Mouse (Mus musculus) liver, embryonic 14.5 days (tissue): ENCODE measurements around the gene Klhl30. TPM values are rescaled to one million over a fixed set of nuclear protein-coding genes. Genes with fewer than 3 reads are reported as not detected.

Experiments
- ATAC-seq: fragments of 200-750 bp; cut with Nextera tagmentation; 2 replicates; pipeline ENCODE4 v1.8.0; 2017; ENCODE audit warnings: moderate number of reproducible peaks, mild to moderate bottlenecking, moderate library complexity; ENCODE audit not compliant: insufficient read depth
- DNase-seq, 3 experiments: peaks; one replicate each; pipeline ENCODE4 v3.0.0-alpha.2; 2012 to 2013; ENCODE audit warnings: low read depth in 3 of 3, low spot score in 3 of 3
- H3K27ac ChIP-seq: fragments of 300-500 bp; sonication (generic); 2 replicates; pipeline ENCODE4 v1.5.1; 2014; ENCODE audit warnings: moderate library complexity, mild to moderate bottlenecking, control low read depth, inconsistent platforms
- H3K27me3 ChIP-seq: fragments of 300-500 bp; sonication (generic); 2 replicates; pipeline ENCODE4 v1.6.1; 2014; ENCODE audit warnings: mild to moderate bottlenecking, low read length, moderate library complexity; ENCODE audit not compliant: control insufficient read depth, insufficient read depth
- H3K36me3 ChIP-seq: fragments of 300-500 bp; sonication (generic); replicated peaks from 2 replicates; pipeline ENCODE4 v1.6.1; 2014; ENCODE audit warnings: low read depth; ENCODE audit not compliant: control insufficient read depth, insufficient read depth
- H3K4me1 ChIP-seq, 2 experiments: fragments of 200-500 bp in 1 of 2; fragments of 300-500 bp in 1 of 2; sonication (generic) in 1 of 2; replicated peaks; 2 replicates each; pipeline ENCODE4 v1.6.1; 2012 to 2014; ENCODE audit warnings: antibody characterized with exemption in 1 of 2, inconsistent platforms in 1 of 2, low read length in 1 of 2; ENCODE audit not compliant: control insufficient read depth in 2 of 2, insufficient read depth in 2 of 2
- H3K4me2 ChIP-seq: fragments of 300-500 bp; sonication (generic); 2 replicates; pipeline ENCODE4 v1.6.1; 2014; ENCODE audit warnings: low read depth, mild to moderate bottlenecking, control low read depth, moderate library complexity
- H3K4me3 ChIP-seq, 2 experiments: fragments of 200-500 bp in 1 of 2; fragments of 300-500 bp in 1 of 2; sonication (generic) in 1 of 2; 2 replicates each; pipeline ENCODE4 v1.5.1; 2012 to 2014; ENCODE audit warnings: low read depth in 2 of 2, low read length in 2 of 2, mild to moderate bottlenecking in 2 of 2, control low read depth in 1 of 2, inconsistent platforms in 1 of 2, moderate library complexity in 1 of 2; ENCODE audit not compliant: insufficient read depth in 1 of 2
- H3K9ac ChIP-seq: fragments of 300-500 bp; sonication (generic); replicated peaks from 2 replicates; pipeline ENCODE4 v1.6.1; 2014; ENCODE audit warnings: mild to moderate bottlenecking, control low read depth, moderate library complexity
- H3K9me3 ChIP-seq: fragments of 300-500 bp; sonication (generic); 2 replicates; pipeline ENCODE4 v1.6.1; 2016; ENCODE audit warnings: low read length, mixed read lengths; ENCODE audit not compliant: control insufficient read depth
- CTCF ChIP-seq: IDR thresholded peaks from 2 replicates; pipeline ENCODE4 v1.5.1; 2016; ENCODE audit warnings: antibody characterized with exemption, low read depth, control low read depth
- EP300 ChIP-seq: IDR thresholded peaks from 2 replicates; pipeline ENCODE4 v1.6.1; 2016; ENCODE audit warnings: antibody characterized with exemption, low read depth
- WGBS: fragments of 180-500 bp; shearing (Covaris S2); extraction: QIAGEN DNeasy Blood & Tissue Kit; methylation state at CpG from one replicate; pipeline ENCODE4 v1.1.7; 2014; ENCODE audit not compliant: insufficient replicate concordance; 5-methylcytosine and 5-hydroxymethylcytosine counted together
- polyA plus RNA-seq, 2 experiments: library from polyadenylated mRNA; depleted of rRNA in 1 of 2; stranded (reverse) in 1 of 2; unstranded in 1 of 2; fragments of >200 nt; fragmentation: Nextera tagmentation in 1 of 2; extraction: Ambion mirVana in 1 of 2; gene quantifications; 2 replicates each; pipeline versions ENCODE4 v1.2.1 to v1.2.3; 2012 to 2014

Klhl30 gene
- polyA plus RNA-seq, 2 experiments: 0.02 TPM; not detected in 1

DNA sequence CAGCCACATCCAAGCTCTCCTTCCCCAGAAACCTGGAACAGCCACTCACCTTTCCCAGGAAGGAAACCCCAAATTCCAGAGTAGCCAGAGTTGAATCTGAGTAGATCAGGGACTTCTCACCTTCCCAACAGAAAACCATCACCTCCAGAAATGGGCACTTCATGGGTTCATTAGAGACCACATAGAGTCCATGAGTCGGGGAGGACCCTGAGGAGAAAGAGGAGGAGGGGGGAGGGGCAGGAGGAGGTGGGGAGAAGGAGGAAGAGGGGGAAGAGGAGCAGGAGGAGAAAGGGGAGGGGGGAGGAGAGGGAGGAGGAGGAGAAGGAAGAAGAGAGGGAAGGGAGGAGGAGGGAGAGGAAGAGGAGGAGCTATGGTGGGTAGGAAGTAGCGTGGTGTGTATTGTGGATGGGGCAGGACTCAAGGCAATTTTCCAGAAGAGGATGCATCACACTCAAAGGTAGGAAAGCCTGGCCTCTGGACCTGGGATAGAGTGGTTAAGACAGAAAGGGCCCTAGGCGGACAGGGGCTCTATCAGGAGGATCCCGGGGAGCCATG is 25.3 kb upstream of the Klhl30 start:
- no peaks in the 10 kb centered on the region for H3K27me3 ChIP-seq
- no peak overlapping the region for H3K4me2 ChIP-seq
- H3K9me3 ChIP-seq: no peaks in the 10 kb centered on the region
- 45% methylated on average over 4 of the region's 4 CpGs for WGBS
- H3K4me3 ChIP-seq: no peak overlapping the region
- no peak for ATAC-seq
- TF ChIP-seq EP300 (no peak), CTCF (no peak)
- no peak overlapping the region for H3K9ac ChIP-seq
- no peaks in the 10 kb centered on the region; a peak in 1 of 4 replicates for H3K4me1 ChIP-seq
- H3K36me3 ChIP-seq: no peaks in the 10 kb centered on the region
- H3K27ac ChIP-seq: no peak overlapping the region
- no peak for DNase-seq

DNA sequence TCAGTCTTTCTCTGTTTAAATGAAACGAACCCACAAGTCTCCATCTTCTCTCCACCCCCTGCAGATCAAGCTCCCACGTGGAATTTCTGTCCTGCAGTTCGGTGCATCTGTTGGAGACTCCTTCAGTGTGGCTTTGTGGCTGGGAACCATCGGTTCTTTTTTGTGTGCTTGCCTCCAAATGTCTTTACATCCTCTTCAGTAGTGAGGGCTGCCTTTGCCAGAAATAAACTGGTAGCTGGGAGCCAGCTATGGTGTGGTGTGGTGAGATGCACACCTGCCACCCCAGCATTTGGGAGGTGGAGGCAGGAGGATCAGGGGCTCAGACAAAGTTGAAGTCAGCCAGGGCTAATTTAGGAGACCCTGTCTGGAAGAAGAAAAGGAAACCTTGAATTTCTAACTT is 18.7 kb upstream of the Klhl30 start:
- TF ChIP-seq EP300 (no peak), CTCF (no peak)
- WGBS: 50% methylated on average over 4 of the region's 4 CpGs
- no peak for ATAC-seq

DNA sequence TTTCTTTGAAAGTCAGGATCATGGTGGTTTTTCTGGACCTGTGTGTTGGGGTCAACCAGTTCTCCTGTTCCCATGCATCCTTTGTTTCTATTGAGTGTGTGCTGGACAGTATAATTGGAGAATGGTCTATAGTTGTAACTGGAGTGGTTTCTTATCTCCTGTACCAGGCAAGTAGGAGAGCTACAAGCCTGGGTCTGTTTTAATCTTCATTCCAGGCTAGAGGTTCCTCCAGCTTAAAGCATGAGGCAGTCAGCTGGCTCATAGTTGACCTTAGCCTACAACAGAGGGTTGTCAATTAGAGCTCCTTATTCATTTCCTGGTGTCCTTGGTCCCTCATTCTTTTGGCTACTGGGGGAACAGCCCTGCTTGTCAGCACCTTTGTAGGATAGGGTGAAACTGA is 17.2 kb upstream of the Klhl30 start:
- no peak for ATAC-seq
- Histone ChIP-seq H3K27me3 (no peaks in the 10 kb centered on the region), H3K27ac (no peak overlapping the region), H3K36me3 (no peaks in the 10 kb centered on the region), H3K9me3 (no peaks in the 10 kb centered on the region), H3K4me3 (no peak overlapping the region), H3K4me1 (0 out of 4 replicates have a peak, but pooled peaks cover 0 to 3% of the 10 kb centered on the region in 2 experiments), H3K4me2 (no peak overlapping the region), H3K9ac (no peak overlapping the region)
- no peak for DNase-seq
- TF ChIP-seq EP300 (no peak), CTCF (no peak)

More for the DNA sequence above, 18.7 kb upstream of the Klhl30 start:
- Histone ChIP-seq H3K27me3 (no peaks in the 10 kb centered on the region), H3K4me2 (no peak overlapping the region), H3K9me3 (no peaks in the 10 kb centered on the region), H3K4me3 (no peak overlapping the region), H3K27ac (no peak overlapping the region), H3K9ac (no peak overlapping the region), H3K36me3 (no peaks in the 10 kb centered on the region), H3K4me1 (0 out of 4 replicates have a peak, but pooled peaks cover 0 to 3% of the 10 kb centered on the region in 2 experiments)
- no peak for DNase-seq

DNA sequence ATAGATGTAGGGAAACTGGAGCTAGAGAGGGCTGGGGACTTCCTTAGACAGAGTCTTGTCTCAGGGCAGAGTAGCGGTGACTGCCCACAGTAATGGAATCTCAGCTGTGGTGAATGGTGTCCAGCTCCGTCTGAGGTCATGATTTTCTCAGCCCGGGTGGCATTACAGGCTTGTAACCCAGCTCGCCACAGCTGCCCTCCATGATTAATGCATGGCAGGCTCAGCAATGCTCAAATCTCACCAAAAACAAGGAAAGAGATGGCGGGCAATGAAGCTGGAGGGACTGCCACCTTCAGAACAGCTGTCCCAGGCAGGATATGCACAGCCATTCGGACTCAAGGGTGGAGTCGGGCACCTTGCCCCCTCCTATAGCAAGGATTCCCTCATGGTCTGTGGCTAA is 13.5 kb upstream of the Klhl30 start:
- ATAC-seq (no peak), DNase-seq (no peak)
- Histone ChIP-seq H3K9ac (no peak overlapping the region), H3K4me1 (0 out of 4 replicates have a peak, but pooled peaks cover 0 to 3% of the 10 kb centered on the region in 2 experiments), H3K4me3 (no peak overlapping the region), H3K4me2 (no peak overlapping the region), H3K9me3 (no peaks in the 10 kb centered on the region), H3K27ac (no peak overlapping the region), H3K27me3 (no peaks in the 10 kb centered on the region; the same call in 1 of the 2 replicates), H3K36me3 (no peaks in the 10 kb centered on the region)
- TF ChIP-seq CTCF: no peak
- no peak for TF ChIP-seq EP300
- WGBS: 57% methylated on average over 7 of the region's 7 CpGs

DNA sequence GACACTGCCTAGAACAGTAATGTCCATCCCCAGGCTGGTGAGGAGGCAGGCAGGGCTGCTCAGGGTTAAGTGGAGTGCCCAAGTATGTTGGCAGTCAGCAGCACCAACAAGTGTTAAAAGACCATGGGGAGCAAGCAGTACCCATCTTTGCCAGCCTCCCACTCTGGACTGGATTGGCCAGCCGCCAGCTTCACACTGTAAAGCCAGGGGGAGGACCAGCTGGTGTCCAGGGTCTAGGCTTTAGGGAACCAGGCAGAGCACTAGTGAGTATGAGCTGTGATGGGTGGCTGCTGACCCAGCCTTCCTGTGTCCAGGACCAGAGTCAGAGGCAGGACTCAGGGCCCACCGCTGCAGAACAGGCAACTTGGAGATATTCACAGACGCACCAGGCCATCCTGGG is 6.8 kb upstream of the Klhl30 start:
- TF ChIP-seq EP300: no peak
- no peak for TF ChIP-seq CTCF
- H3K4me2 ChIP-seq: no peak overlapping the region
- no peak overlapping the region for H3K4me3 ChIP-seq
- no peaks in the 10 kb centered on the region for H3K9me3 ChIP-seq
- no peaks in the 10 kb centered on the region for H3K36me3 ChIP-seq
- no peak for DNase-seq
- ATAC-seq: no peak
- H3K27me3 ChIP-seq: peaks cover 35% of the 10 kb centered on the region
- no peaks in the 10 kb centered on the region for H3K4me1 ChIP-seq
- no peak overlapping the region for H3K27ac ChIP-seq
- H3K9ac ChIP-seq: no peak overlapping the region
- WGBS: 65% methylated on average over 3 of the region's 3 CpGs
